Mouse (Mus musculus) spleen, adult 2 months (tissue): ENCODE measurements at regions not wholly inside any gene's neighbourhood (a gene's known extent, or its start where the extent isn't known, plus 50 kb on each side); places are given as distances from the start of the nearest gene placed in this dataset.

Experiments
- DNase-seq, 2 experiments: peaks; one replicate each; pipeline versions ENCODE4 v3.0.0 to v3.0.0-alpha.2; 2012 to 2021; ENCODE audit warnings: low spot score in 2 of 2, low read depth in 1 of 2
- H3K27ac ChIP-seq: fragments of 200-500 bp; 2 replicates; pipeline ENCODE4 v1.5.1; 2012; ENCODE audit warnings: low read length, inconsistent platforms; ENCODE audit not compliant: insufficient read depth
- H3K27me3 ChIP-seq: fragments of 200-500 bp; 2 replicates; pipeline ENCODE4 v1.6.1; 2012; ENCODE audit warnings: mild to moderate bottlenecking, moderate library complexity, low read length, inconsistent platforms; ENCODE audit not compliant: control insufficient read depth, insufficient read depth
- H3K36me3 ChIP-seq: fragments of 200-500 bp; 2 replicates; pipeline ENCODE4 v1.6.1; 2012; ENCODE audit warnings: mild to moderate bottlenecking, low read length, inconsistent platforms; ENCODE audit not compliant: control insufficient read depth, insufficient read depth
- H3K4me1 ChIP-seq: fragments of 200-500 bp; 2 replicates; pipeline ENCODE4 v1.6.1; 2011; ENCODE audit warnings: inconsistent platforms; ENCODE audit not compliant: control insufficient read depth, insufficient read depth, insufficient read length
- H3K4me3 ChIP-seq: fragments of 200-500 bp; 2 replicates; pipeline ENCODE4 v1.5.1; 2011; ENCODE audit warnings: mild to moderate bottlenecking, inconsistent platforms; ENCODE audit not compliant: insufficient read depth, insufficient read length; ENCODE audit errors: extremely low read depth
- CTCF ChIP-seq: fragments of 200-500 bp; IDR thresholded peaks from 2 replicates; pipeline ENCODE4 v1.5.1; 2011; ENCODE audit warnings: mild to moderate bottlenecking, inconsistent platforms; ENCODE audit not compliant: insufficient read depth, insufficient read length, insufficient replicate concordance; ENCODE audit errors: extremely low read depth
- POLR2A ChIP-seq: fragments of 200-500 bp; IDR thresholded peaks from 2 replicates; pipeline ENCODE4 v1.6.1; 2011; ENCODE audit warnings: low read depth, low read length, inconsistent platforms
- WGBS: fragments of 180-500 bp; shearing (Covaris S2); methylation state at CpG from one replicate; pipeline ENCODE4 v1.1.7; 2018; 5-methylcytosine and 5-hydroxymethylcytosine counted together

- DNase-seq: no peak
- no peaks in the 10 kb centered on the region for H3K27me3 ChIP-seq
- H3K4me3 ChIP-seq: no peak overlapping the region
- no peaks in the 10 kb centered on the region for H3K4me1 ChIP-seq
- no peaks in the 10 kb centered on the region for H3K36me3 ChIP-seq
- TF ChIP-seq CTCF (no peak), POLR2A (no peak)
- H3K27ac ChIP-seq: no peak overlapping the region
- WGBS: 79% methylated on average over 5 of the region's 5 CpGs
Measured at GRCm38 (mm10) chr4:12567643-12568042, 395.8 kb upstream of the Fam92a start.

DNA sequence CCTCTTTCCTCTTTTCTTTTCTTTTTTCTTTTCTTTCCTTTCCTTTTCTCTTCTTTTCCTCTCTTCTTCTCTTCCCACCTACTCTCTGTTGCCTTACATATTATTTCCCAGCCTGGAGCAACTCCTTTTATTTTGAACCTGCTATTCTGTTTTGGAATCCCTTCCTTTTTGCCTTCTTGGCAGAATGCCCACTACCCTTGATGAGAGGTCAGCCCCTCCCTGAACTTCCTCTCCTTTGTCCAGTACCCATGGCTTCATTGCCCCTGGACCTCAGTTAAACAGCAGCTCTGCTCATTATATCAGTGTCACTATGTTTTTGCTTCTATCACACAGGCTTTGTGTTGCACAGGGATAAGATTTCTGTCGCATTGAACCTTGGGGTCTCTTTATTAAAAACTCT lies 391.2 kb upstream of the Fam92a start:
- Histone ChIP-seq H3K36me3 (no peaks in the 10 kb centered on the region), H3K4me3 (no peak overlapping the region), H3K4me1 (no peaks in the 10 kb centered on the region), H3K27ac (no peak overlapping the region), H3K27me3 (no peaks in the 10 kb centered on the region)
- TF ChIP-seq CTCF (no peak), POLR2A (no peak)
- WGBS: 73% methylated on average over 1 of the region's 1 CpGs
- DNase-seq: no peak

DNA sequence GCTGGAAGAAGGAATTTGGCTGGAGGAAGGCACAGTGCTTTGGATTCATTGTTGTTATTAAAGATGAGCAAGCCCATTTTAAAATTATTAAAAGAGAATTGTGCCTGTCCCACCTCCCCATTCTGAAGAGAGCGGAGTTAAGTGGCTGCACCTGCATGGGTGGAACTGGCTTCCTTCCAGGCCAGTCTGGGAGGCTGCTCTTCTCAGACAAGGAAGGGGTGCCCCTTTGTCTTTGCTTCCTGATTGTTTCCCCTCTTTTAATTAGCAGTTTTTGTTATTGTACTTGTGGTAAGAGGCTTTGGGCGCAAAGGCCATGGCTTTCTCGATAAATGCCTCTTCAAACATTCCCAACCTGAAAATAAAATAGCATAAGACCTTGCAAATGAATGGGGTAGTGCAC lies 388.7 kb upstream of the Fam92a start:
- Histone ChIP-seq H3K4me1 (no peaks in the 10 kb centered on the region), H3K36me3 (no peaks in the 10 kb centered on the region), H3K4me3 (no peak overlapping the region), H3K27me3 (no peaks in the 10 kb centered on the region), H3K27ac (no peak overlapping the region)
- no peak for TF ChIP-seq CTCF
- DNase-seq: no peak
- 46% methylated on average over 3 of the region's 3 CpGs for WGBS

- Histone ChIP-seq H3K36me3 (no peaks in the 10 kb centered on the region), H3K27ac (no peak overlapping the region), H3K27me3 (no peaks in the 10 kb centered on the region), H3K4me1 (no peaks in the 10 kb centered on the region), H3K4me3 (no peak overlapping the region)
- 80% methylated on average over 4 of the region's 4 CpGs for WGBS
- TF ChIP-seq POLR2A: no peak
- DNase-seq: no peak
Measured at GRCm38 (mm10) chr4:12560015-12560414, 388.2 kb upstream of the Fam92a start.

- Histone ChIP-seq H3K36me3 (no peaks in the 10 kb centered on the region), H3K27me3 (no peaks in the 10 kb centered on the region), H3K4me3 (no peak overlapping the region), H3K27ac (no peak overlapping the region), H3K4me1 (no peaks in the 10 kb centered on the region)
- TF ChIP-seq POLR2A: no peak
- 15% methylated on average over 2 of the region's 2 CpGs for WGBS
- no peak for DNase-seq
Measured at GRCm38 (mm10) chr4:12557105-12557504, 385.3 kb upstream of the Fam92a start.

GRCm38 (mm10) chr4:12549265-12549664 lies 377.4 kb upstream of the Fam92a start:
- no peak overlapping the region for H3K4me3 ChIP-seq
- no peaks in the 10 kb centered on the region for H3K27me3 ChIP-seq
- no peak for TF ChIP-seq CTCF
- TF ChIP-seq POLR2A: no peak
- no peaks in the 10 kb centered on the region for H3K36me3 ChIP-seq
- H3K4me1 ChIP-seq: no peaks in the 10 kb centered on the region
- 90% methylated on average over 4 of the region's 4 CpGs for WGBS
- no peak overlapping the region for H3K27ac ChIP-seq
- no peak for DNase-seq

GRCm38 (mm10) chr4:12543906-12544305 lies 372.1 kb upstream of the Fam92a start:
- H3K4me3 ChIP-seq: no peak overlapping the region
- no peak overlapping the region for H3K27ac ChIP-seq
- TF ChIP-seq POLR2A: no peak
- TF ChIP-seq CTCF: no peak
- WGBS: 76% methylated on average over 2 of the region's 2 CpGs
- H3K4me1 ChIP-seq: no peaks in the 10 kb centered on the region
- no peak for DNase-seq
- H3K27me3 ChIP-seq: no peaks in the 10 kb centered on the region
- H3K36me3 ChIP-seq: no peaks in the 10 kb centered on the region

DNA sequence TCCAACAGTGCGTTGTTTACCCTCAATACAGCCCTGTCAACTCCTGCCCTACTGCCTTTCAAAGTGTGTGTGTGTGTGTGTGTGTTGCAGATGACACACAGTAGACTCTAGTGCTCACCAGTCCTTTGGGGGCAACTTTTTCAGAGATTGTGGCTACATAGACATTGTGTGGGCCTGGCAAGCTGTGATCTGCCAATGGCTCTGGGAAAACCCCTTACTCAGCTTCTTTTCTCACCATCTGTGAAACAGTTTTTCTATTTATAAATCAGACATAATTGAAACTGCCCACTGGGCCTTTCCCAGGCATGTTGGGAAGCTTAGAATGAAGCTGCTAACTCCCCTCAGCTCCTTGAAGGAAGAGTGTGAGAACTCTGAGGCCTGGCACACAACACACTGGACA lies 369.7 kb upstream of the Fam92a start:
- no peaks in the 10 kb centered on the region for H3K27me3 ChIP-seq
- no peak for DNase-seq
- no peak for TF ChIP-seq CTCF
- TF ChIP-seq POLR2A: no peak
- H3K27ac ChIP-seq: no peak overlapping the region
- no peaks in the 10 kb centered on the region for H3K36me3 ChIP-seq
- H3K4me1 ChIP-seq: no peaks in the 10 kb centered on the region
- no peak overlapping the region for H3K4me3 ChIP-seq
- 86% methylated on average over 1 of the region's 1 CpGs for WGBS
